Mouse (Mus musculus) midbrain, embryonic 16.5 days (tissue): ENCODE data around the gene Hif3a. TPM values are rescaled to one million over a fixed set of nuclear protein-coding genes. Genes with fewer than 3 reads are reported as not detected.

Experiments used
- ATAC-seq: fragments of 200-750 bp; cut with Nextera tagmentation; 2 replicates; pipeline ENCODE4 v1.8.0; 2017; ENCODE audit warnings: moderate TSS enrichment
- H3K27ac ChIP-seq: fragments of 300-500 bp; sonication (generic); 2 replicates; pipeline ENCODE4 v1.5.1; 2014; ENCODE audit warnings: mild to moderate bottlenecking, low read length, mixed read lengths
- H3K27me3 ChIP-seq: fragments of 300-500 bp; sonication (generic); 2 replicates; pipeline ENCODE4 v1.6.1; 2014; ENCODE audit warnings: low read depth, low read length, mixed read lengths; ENCODE audit not compliant: control insufficient read depth, insufficient read depth
- H3K36me3 ChIP-seq: fragments of 300-500 bp; sonication (generic); 2 replicates; pipeline ENCODE4 v1.6.1; 2014; ENCODE audit warnings: mild to moderate bottlenecking, low read length, moderate library complexity, mixed read lengths; ENCODE audit not compliant: control insufficient read depth, insufficient read depth
- H3K4me1 ChIP-seq: fragments of 300-500 bp; sonication (generic); 2 replicates; pipeline ENCODE4 v1.6.1; 2014; ENCODE audit warnings: mild to moderate bottlenecking, low read length, mixed read lengths; ENCODE audit not compliant: control insufficient read depth, insufficient read depth
- H3K4me2 ChIP-seq: fragments of 300-500 bp; sonication (generic); 2 replicates; pipeline ENCODE4 v1.6.1; 2014; ENCODE audit warnings: mild to moderate bottlenecking, low read length, mixed read lengths
- H3K4me3 ChIP-seq: fragments of 300-500 bp; sonication (generic); 2 replicates; pipeline ENCODE4 v1.5.1; 2014; ENCODE audit warnings: low read depth, mild to moderate bottlenecking, low read length, moderate library complexity, mixed read lengths
- H3K9ac ChIP-seq: fragments of 300-500 bp; sonication (generic); 2 replicates; pipeline ENCODE4 v1.6.1; 2014; ENCODE audit warnings: low read depth, low read length, mixed read lengths
- H3K9me3 ChIP-seq: fragments of 300-500 bp; sonication (generic); replicated peaks from 2 replicates; pipeline ENCODE4 v1.6.1; 2014; ENCODE audit warnings: mild to moderate bottlenecking, low read length, mixed read lengths; ENCODE audit not compliant: control insufficient read depth, poor library complexity, severe bottlenecking
- WGBS: fragments of 180-500 bp; shearing (Covaris S2); extraction: QIAGEN DNeasy Blood & Tissue Kit; methylation state at CpG from one replicate; pipeline ENCODE4 v1.1.7; 2014; 5-methylcytosine and 5-hydroxymethylcytosine counted together
- polyA plus RNA-seq: library from polyadenylated mRNA; unstranded; fragments of >200 nt; fragmentation: Nextera tagmentation; extraction: Ambion mirVana; gene quantifications from 2 replicates; pipeline ENCODE4 v1.2.1, GENCODE M21; 2015

Gene Hif3a
- polyA plus RNA-seq, 1 experiment from 2014 or later, result 5.7 TPM

DNA sequence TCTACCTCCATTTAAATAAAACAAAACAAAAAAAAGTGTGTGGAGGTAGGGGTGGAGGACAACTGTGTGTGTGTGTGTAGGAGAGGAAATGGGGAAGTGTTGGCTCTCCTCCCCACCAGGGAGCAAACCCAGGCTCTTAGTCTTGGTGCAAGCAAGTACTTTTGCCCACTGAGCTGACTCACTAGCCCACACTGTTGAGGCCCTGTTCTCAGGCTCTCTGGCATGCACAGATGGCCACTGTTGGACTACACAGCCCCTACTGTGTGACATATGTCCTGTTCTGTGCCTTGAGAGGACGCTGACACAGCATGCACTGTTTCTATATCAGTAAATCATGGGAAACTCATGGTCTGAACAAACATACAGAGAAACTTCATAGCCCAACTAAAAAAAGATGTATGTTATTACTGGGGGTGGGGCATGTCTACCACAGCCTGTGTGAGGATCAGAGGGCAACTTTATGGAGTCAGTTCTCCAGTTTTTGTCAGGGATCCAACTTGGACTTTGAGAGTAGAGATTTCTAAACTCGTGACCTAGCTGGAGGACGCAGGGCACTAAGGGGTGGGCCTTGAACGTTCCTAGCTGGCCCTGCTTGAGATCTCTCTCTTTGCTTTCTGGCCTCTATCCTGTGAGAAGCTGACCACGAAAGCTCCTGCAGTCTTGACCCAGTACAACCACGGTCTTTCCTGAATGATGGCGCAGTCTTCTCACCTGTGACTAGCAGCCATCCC, 58.8 kb downstream of the Hif3a start:
- H3K4me2 ChIP-seq, result no peak overlapping the region
- H3K27ac ChIP-seq, result no peak overlapping the region
- no peak overlapping the region for H3K9ac ChIP-seq
- WGBS, result 81% methylated on average over 7 of the region's 7 CpGs
- no peak overlapping the region for H3K4me3 ChIP-seq
- H3K4me1 ChIP-seq, result no peaks in the 10 kb centered on the region
- H3K9me3 ChIP-seq, result no peaks in the 10 kb centered on the region
- no peak for ATAC-seq
- no peaks in the 10 kb centered on the region for H3K27me3 ChIP-seq
- H3K36me3 ChIP-seq, result peaks cover 21% of the 10 kb centered on the region

- no peaks in the 10 kb centered on the region for H3K27me3 ChIP-seq
- no peak overlapping the region for H3K4me3 ChIP-seq
- H3K4me1 ChIP-seq, result no peaks in the 10 kb centered on the region
- no peaks in the 10 kb centered on the region for H3K9me3 ChIP-seq
- peak; percentile 72 for ATAC-seq
- H3K27ac ChIP-seq, result no peak overlapping the region
- no peak overlapping the region for H3K4me2 ChIP-seq
- WGBS, result 16% methylated on average over 7 of the region's 7 CpGs
- H3K9ac ChIP-seq, result no peak overlapping the region
- peaks cover 16% of the 10 kb centered on the region for H3K36me3 ChIP-seq
Measured at GRCm38 (mm10) chr7:17002375-17003195, 59.6 kb downstream of the Hif3a start.

DNA sequence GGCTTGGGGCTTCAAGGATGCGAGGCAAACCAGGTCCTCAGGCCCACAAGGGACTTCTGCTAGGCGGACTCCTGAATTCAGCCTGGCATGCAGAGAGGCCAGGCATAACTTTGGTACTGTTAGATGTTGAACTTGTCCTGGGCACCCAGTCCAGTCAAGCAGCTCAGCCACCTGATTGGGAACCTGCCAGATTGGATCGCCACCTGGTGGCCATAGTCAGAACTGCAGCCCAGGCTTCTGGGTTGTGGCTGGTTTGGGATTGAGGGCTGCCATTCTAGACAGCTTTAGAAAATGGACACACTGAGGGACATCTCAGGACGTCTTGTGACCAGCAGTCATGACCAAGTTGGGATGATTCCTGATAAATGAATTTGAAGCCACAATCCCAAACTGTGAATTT, 62.6 kb downstream of the Hif3a start:
- WGBS, result 31% methylated on average over 4 of the region's 4 CpGs
- no peak for ATAC-seq
- Histone ChIP-seq H3K27me3 (no peaks in the 10 kb centered on the region), H3K9me3 (no peaks in the 10 kb centered on the region), H3K4me3 (no peak overlapping the region), H3K9ac (no peak overlapping the region), H3K27ac (no peak overlapping the region), H3K4me1 (peaks cover 2% of the 10 kb centered on the region; the same call in 1 of the 2 replicates), H3K4me2 (no peak overlapping the region), H3K36me3 (peaks cover 7% of the 10 kb centered on the region)

DNA sequence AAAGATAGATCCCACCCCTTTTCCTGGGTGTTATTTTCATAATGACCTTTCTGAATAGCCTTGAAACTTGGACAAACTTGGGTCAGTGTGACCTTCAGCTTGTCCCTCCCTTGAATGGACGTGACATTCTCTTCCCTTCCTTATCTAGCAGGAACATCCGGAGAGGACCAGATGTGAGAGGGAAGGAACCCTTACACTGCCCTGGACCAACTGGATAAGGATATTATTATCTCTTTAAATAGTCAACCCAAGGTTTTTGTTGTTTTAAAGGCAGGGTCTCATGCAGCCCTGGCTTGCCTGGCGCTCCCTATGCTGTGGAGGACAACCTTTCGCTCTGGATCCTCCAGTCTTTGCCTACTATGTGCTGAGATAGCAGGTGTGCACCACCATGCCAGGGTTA, 63.0 kb downstream of the Hif3a start:
- peaks cover 6% of the 10 kb centered on the region for H3K36me3 ChIP-seq
- WGBS, result 69% methylated on average over 4 of the region's 4 CpGs
- H3K9me3 ChIP-seq, result no peaks in the 10 kb centered on the region
- H3K4me2 ChIP-seq, result no peak overlapping the region
- no peak for ATAC-seq
- H3K4me3 ChIP-seq, result no peak overlapping the region
- H3K4me1 ChIP-seq, result peaks cover 2% of the 10 kb centered on the region; the same call in 1 of the 2 replicates
- H3K27ac ChIP-seq, result no peak overlapping the region
- H3K27me3 ChIP-seq, result no peaks in the 10 kb centered on the region
- no peak overlapping the region for H3K9ac ChIP-seq

DNA sequence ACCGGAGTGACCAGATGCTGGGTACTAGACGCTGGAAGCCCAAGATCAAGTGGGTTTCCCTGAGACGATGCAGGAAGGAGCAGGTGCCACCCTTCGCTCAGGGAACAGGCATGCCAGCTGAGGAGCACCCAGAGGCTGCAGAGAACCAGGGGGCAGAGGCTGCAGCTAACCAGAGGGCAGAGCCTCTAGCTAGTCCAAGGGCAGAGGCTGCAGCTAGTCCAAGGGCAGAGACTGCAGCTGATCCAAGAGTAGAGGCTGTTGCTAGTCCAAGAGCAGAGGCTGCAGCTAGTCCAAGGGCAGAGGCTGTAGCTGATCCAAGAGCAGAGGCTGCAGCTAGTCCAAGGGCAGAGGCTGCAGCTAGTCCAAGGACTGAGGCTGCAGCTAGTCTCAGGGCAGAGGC, 66.9 kb downstream of the Hif3a start:
- WGBS, result 87% methylated on average over 4 of the region's 4 CpGs
- no peak for ATAC-seq
- no peak overlapping the region for H3K27ac ChIP-seq

DNA sequence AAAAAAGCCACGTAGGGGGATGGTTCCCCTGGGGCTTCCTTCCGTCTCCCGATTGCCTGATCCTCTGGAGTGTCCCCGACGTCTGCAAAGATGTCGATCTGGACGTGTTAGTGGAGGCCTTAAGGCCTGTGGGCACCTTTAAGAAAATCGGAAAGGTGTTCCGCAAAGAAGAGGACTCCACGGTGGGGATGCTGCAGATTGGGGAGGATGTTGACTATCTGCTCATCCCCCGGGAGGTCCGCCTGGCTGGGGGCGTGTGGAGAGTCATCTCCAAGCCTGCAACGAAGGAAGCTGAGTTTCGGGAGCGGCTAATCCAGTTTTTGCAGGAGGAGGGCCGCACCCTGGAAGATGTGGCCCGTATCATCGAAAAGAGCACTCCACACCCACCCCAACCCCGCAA, 67.8 kb downstream of the Hif3a start:
- peak overlapping the region; percentile 43 for H3K9ac ChIP-seq
- H3K4me3 ChIP-seq, result peak overlapping the region; percentile 31

More for the DNA sequence above, 66.9 kb downstream of the Hif3a start:
- no peaks in the 10 kb centered on the region for H3K9me3 ChIP-seq
- H3K36me3 ChIP-seq, result no peaks in the 10 kb centered on the region
- peak overlapping the region; percentile 31; the same call in 1 of the 2 replicates for H3K4me3 ChIP-seq
- no peaks in the 10 kb centered on the region for H3K27me3 ChIP-seq
- H3K4me2 ChIP-seq, result peak overlapping the region; percentile 44; the same call in 1 of the 2 replicates
- H3K9ac ChIP-seq, result 0 out of 2 replicates have a peak overlapping the region, but pooled peaks have one; percentile 28
- peaks cover 18% of the 10 kb centered on the region for H3K4me1 ChIP-seq

DNA sequence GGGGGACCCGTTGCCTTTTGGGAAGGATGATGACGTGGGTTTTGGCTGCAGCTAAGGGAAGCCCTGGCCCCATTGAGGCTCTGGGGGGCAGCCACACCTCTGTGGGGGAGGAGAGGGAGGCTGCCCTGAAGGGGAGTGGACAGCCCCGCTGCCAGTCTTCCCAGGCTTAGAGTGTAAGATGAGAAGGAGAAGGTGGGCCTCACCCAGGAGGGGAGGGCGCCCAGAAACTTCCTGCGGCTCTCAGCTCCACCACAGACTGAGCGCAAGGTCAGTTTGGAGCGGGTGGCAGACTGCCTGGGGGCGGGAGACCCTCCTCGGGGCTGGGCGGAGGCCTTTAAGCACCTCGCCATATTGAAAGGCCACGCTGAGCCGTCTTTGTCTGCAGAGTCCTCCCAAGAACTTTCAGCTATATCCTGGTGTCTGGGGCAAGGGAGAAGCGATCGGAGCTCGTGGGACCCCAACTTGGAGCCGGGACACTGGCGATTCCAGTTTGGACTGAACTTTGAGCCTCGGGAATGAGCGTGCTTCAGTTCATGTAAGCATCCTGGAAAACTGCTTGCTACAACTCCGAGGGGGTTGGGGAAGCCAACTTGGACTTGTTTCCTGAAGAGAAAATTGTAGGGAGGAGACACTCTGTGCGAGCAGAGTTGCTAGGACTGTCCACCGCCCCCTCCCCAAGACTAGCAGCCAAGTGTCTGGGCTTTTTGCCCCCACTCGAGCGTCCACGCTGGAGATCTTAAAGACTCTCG, 68.4 kb downstream of the Hif3a start:
- Histone ChIP-seq H3K4me3 (peak overlapping the region; percentile 31), H3K9ac (peak overlapping the region; percentile 43), H3K27ac (peak overlapping the region; percentile 50; the same call in 1 of the 2 replicates), H3K9me3 (no peaks in the 10 kb centered on the region), H3K4me1 (peaks cover 23% of the 10 kb centered on the region), H3K4me2 (peak overlapping the region; percentile 44), H3K36me3 (no peaks in the 10 kb centered on the region), H3K27me3 (no peaks in the 10 kb centered on the region)
- peak; percentile 65 for ATAC-seq
- 7% methylated on average over 27 of the region's 27 CpGs for WGBS

More for the DNA sequence above, 67.8 kb downstream of the Hif3a start:
- Histone ChIP-seq H3K4me2 (peak overlapping the region; percentile 44), H3K36me3 (no peaks in the 10 kb centered on the region), H3K9me3 (no peaks in the 10 kb centered on the region), H3K27me3 (no peaks in the 10 kb centered on the region), H3K4me1 (peaks cover 23% of the 10 kb centered on the region), H3K27ac (no peak overlapping the region)
- no peak for ATAC-seq
- 12% methylated on average over 20 of the region's 20 CpGs for WGBS

DNA sequence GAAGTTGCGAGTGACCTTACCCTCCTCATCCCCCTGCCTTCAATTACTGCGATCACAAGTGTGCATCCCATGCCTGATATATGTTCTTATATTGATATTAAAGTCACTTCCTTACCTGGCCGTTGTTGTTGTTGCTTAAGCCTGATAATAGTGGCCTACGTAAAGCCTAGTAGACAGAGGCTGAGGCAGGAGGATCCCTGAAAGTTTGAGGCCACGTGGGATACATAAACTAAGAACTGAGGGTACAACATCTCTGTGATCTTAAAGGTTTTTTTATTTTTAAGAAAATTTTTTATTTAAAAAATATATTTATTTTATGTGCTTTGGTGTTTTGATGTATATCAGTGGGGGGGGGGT, 69.8 kb downstream of the Hif3a start, which contains the start of gene Ccdc8:
Gene Ccdc8, plus strand, starts transcription at position 258 of the 357 bp plus-strand sequence.
- no peak within 1 kb of the TSS for H3K4me3 ChIP-seq
- no peaks in the 10 kb centered on the region for H3K36me3 ChIP-seq
- H3K4me1 ChIP-seq, result peaks cover 30% of the 10 kb centered on the region
- no peak within 1 kb of the TSS; the same call in 1 of the 2 replicates for H3K9ac ChIP-seq
- WGBS, result 94% methylated on average over 5 of the region's 5 CpGs
- ATAC-seq, result no peak
- no peaks in the 10 kb centered on the region for H3K27me3 ChIP-seq
- peak within 1 kb of the TSS; percentile 76 for H3K27ac ChIP-seq
- H3K4me2 ChIP-seq, result peak within 1 kb of the TSS; percentile 29; the same call in 1 of the 2 replicates
- no peaks in the 10 kb centered on the region for H3K9me3 ChIP-seq
